Mouse (Mus musculus): ENCODE data around the gene Pgf.
"Not testable (repeated sequence)": the region's sequence is repeated elsewhere in the genome, so short reads cannot be mapped to it uniquely, and the experiment has no call there.

The Pgf gene

GRCm38 (mm10) chr12:85158801-85159200 is 18.8 kb downstream of the Pgf start:
- in situ Hi-C loops (cut with MseI, MboI): loop anchor here in 1 of 2 experiments (10.0 kb wide), 1 partner anchor 126 kb away; the partner anchor contains the start of genes Acyp1 and Zc2hc1c

GRCm38 (mm10) chr12:85157797-85158460 is 19.7 kb downstream of the Pgf start:
- in situ Hi-C loops (cut with MseI, MboI): loop anchor here in 1 of 2 experiments (10.0 kb wide), 1 partner anchor 127 kb away; the partner anchor contains the start of genes Acyp1 and Zc2hc1c

- in situ Hi-C loops (cut with MseI, MboI): loop anchor here in 1 of 2 experiments (10.0 kb wide), 1 partner anchor 128 kb away; the partner anchor contains the start of genes Acyp1 and Zc2hc1c
Measured at GRCm38 (mm10) chr12:85156324-85156723, 21.3 kb downstream of the Pgf start.

GRCm38 (mm10) chr12:85153011-85153410 is 24.6 kb downstream of the Pgf start:
- in situ Hi-C loops (cut with MseI, MboI): loop anchor here in 1 of 2 experiments (10.0 kb wide), 1 partner anchor 132 kb away; the partner anchor contains the start of genes Acyp1 and Zc2hc1c

GRCm38 (mm10) chr12:85151002-85151774 is 26.4 kb downstream of the Pgf start, which contains the start of gene Rps6kl1:
Gene Rps6kl1, minus strand, starts transcription at chr12:85151264.
- in situ Hi-C loops (cut with MseI, MboI): loop anchor here in 1 of 2 experiments (10.0 kb wide), 1 partner anchor 134 kb away; the partner anchor contains the start of genes Acyp1 and Zc2hc1c

- in situ Hi-C loops (cut with MseI, MboI): loop anchor here in 1 of 2 experiments (10.0 kb wide), 1 partner anchor 134 kb away; the partner anchor contains the start of genes Acyp1 and Zc2hc1c
Measured at GRCm38 (mm10) chr12:85150321-85151001, 27.1 kb downstream of the Pgf start.

- in situ Hi-C loops (cut with MseI, MboI): no loop called here
Measured at GRCm38 (mm10) chr12:85146881-85147280, 30.7 kb downstream of the Pgf start.

- in situ Hi-C loops (cut with MseI, MboI): no loop called here
Measured at GRCm38 (mm10) chr12:85146355-85146754, 31.2 kb downstream of the Pgf start.

GRCm38 (mm10) chr12:85145630-85146029 is 32.0 kb downstream of the Pgf start:
- in situ Hi-C loops (cut with MseI, MboI): no loop called here

- in situ Hi-C loops (cut with MseI, MboI): no loop called here
Measured at GRCm38 (mm10) chr12:85144821-85145220, 32.8 kb downstream of the Pgf start.

GRCm38 (mm10) chr12:85144276-85144675 is 33.3 kb downstream of the Pgf start:
- in situ Hi-C loops (cut with MseI, MboI): not testable (repeated sequence)

- in situ Hi-C loops (cut with MseI, MboI): no loop called here
Measured at GRCm38 (mm10) chr12:85142803-85143202, 34.8 kb downstream of the Pgf start.

- in situ Hi-C loops (cut with MseI, MboI): no loop called here
Measured at GRCm38 (mm10) chr12:85141096-85141495, 36.5 kb downstream of the Pgf start.

GRCm38 (mm10) chr12:85140036-85140701 is 37.4 kb downstream of the Pgf start:
- in situ Hi-C loops (cut with MseI, MboI): no loop called here

- in situ Hi-C loops (cut with MseI, MboI): no loop called here
Measured at GRCm38 (mm10) chr12:85136627-85137026, 41.0 kb downstream of the Pgf start.

- in situ Hi-C loops (cut with MseI, MboI): no loop called here
Measured at GRCm38 (mm10) chr12:85135513-85136470, 41.8 kb downstream of the Pgf start.

GRCm38 (mm10) chr12:85134043-85134794 is 43.4 kb downstream of the Pgf start:
- in situ Hi-C loops (cut with MseI, MboI): no loop called here

GRCm38 (mm10) chr12:85131361-85131760 is 46.2 kb downstream of the Pgf start:
- in situ Hi-C loops (cut with MseI, MboI): no loop called here

- in situ Hi-C loops (cut with MseI, MboI): no loop called here
Measured at GRCm38 (mm10) chr12:85129426-85129978, 48.1 kb downstream of the Pgf start.
